Mouse (Mus musculus) mouse trophoblast stem cell (cell line): ENCODE results near the gene Flywch2.

Source experiments
- in situ Hi-C, 2 experiments: fragments of 300-500 bp; cut with MseI, MboI; formaldehyde crosslinking; loops; 2 replicates in 1 of 2; 3 replicates in 1 of 2; pipeline ENCODE4 v1.15.1; 2025

The Flywch2 gene

GRCm38 (mm10) chr17:23785561-23786471 lies at the start of gene Flywch2:
Flywch2 (minus strand) TSS chr17:23786081.
- in situ Hi-C loops = no loop called here

DNA sequence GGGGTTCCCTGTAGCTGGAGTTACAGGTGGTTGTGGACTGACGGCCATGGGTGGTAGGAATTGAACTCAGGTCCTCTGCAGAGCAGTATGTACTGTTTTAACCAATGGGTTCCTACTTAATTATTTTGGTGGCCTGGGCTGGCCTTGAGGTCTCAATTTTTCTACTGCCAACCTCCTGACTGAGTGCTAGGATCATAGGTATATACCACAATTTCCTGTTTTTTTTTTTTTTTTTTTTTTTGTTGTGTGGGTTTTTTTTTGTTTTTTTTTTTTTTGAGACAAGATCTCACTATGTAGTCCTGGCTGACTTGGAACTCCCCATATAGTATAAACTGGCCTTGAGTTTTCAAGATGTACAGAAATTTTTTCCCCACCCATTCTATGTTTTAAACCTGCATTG lies 45.3 kb upstream of the Flywch2 start:
- in situ Hi-C loops = no loop called here

DNA sequence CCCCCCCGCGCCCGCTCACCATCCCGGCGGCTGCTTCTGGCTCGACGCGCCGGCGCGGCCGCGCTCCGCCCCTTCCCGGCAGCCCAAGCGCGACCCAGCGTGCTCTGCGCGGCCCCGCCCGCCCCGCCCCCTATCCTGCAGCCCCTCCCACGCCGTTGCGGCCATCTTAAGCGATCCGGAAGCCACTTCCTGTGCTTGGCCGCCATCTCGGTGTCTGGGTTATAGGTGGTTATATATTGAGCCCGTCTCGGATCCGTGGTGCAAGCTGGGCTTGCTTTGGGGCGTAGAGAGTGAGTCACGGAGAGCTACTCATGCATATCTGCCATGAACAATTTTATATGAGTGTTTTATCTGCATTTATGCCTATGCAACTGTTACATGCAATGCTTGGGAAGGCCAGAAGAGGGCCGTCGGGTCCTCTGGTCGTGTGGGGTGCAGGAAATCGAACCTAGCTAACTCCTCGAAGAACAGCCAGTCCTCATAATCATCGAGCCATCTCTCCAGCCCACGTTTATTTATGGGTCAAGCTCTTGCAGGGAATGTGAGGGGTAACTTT lies 43.3 kb upstream of the Flywch2 start, which contains the start of gene Elob:
TSS of gene Elob (minus strand) at position 73 of the 556 bp plus-strand sequence.
- in situ Hi-C loops = no loop called here

DNA sequence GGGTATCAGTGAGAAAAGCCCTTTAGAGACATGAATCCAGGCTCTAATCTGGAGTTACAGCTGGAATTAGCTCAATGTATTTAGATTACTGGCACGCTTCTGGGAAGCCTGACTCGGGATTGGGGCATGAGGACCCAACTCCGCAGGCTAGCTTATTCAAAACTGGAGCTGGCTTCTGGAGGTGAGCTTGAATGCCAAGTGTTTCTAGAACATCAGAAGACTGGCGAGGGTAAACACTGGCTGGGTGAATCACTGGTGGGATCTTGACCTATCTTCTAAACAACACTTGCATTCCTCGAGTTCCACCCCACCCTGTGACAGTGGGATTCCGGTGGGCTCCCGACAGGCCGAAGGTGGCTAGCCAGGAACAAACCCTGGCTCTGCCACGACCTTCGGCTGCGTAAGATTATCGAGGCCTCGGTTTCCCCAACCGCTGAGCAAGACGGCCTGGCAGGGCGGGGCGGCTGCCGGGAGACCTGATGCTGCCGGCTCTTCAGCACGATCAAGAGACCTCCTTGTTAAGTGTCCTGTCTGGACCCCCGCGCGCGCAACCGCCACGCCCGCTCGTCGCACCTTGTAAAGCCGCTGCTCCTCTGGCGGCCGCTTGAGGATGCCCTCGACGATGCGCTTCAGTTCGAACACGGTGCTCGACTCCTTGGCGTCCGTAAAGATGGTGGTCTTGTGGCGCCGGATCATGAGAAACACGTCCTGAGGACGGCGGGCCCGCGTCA lies 42.6 kb upstream of the Flywch2 start:
- in situ Hi-C loops = no loop called here

DNA sequence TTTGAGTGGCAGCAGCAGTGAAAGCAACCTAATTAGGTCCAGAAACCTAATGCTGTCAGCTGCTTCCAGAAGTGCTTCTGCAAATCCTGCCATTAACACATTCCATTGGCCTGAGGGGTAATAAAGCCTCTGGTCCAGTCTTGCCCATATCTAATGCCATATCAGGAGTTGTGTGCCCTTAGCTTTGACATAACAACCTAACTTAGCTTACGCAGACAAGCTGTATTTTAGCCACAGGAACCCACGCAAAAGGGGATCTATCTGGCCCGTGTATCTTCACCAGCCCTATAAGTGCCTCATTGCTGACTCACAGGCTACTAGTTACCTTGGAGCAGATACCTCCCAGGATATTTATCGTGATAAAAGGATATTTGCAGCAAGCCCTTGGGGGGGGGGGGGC lies 39.7 kb upstream of the Flywch2 start:
- in situ Hi-C loops = no loop called here

DNA sequence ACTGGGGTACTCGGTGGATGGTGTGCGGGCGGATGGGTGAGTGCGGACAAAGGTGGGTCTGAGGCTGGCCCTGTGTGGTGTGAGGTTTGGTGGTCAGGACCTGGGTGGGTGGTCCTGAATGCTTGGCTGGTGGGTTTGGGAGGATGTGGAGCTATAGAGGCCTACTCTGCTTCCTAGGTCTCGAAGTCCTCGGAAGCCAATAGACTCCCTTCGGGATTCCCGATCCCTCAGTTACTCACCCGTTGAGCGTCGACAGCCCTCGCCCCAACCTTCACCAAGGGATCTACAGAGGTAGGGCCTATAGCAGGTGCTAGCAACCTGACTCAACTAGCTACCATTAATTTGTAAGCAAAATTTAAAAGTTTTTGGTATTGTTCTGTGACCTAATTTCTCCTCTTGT lies 37.7 kb upstream of the Flywch2 start:
- in situ Hi-C loops = no loop called here

- in situ Hi-C loops = no loop called here
These were observed 37.1 kb upstream of the Flywch2 start for GRCm38 (mm10) chr17:23823018-23823417.

GRCm38 (mm10) chr17:23822094-23822493 lies 36.2 kb upstream of the Flywch2 start:
- in situ Hi-C loops = no loop called here

GRCm38 (mm10) chr17:23820731-23821130 lies 34.9 kb upstream of the Flywch2 start:
- in situ Hi-C loops = no loop called here

- in situ Hi-C loops = no loop called here
These were observed 33.4 kb upstream of the Flywch2 start for GRCm38 (mm10) chr17:23819235-23819634.

GRCm38 (mm10) chr17:23818579-23818978 lies 32.7 kb upstream of the Flywch2 start:
- in situ Hi-C loops = no loop called here

DNA sequence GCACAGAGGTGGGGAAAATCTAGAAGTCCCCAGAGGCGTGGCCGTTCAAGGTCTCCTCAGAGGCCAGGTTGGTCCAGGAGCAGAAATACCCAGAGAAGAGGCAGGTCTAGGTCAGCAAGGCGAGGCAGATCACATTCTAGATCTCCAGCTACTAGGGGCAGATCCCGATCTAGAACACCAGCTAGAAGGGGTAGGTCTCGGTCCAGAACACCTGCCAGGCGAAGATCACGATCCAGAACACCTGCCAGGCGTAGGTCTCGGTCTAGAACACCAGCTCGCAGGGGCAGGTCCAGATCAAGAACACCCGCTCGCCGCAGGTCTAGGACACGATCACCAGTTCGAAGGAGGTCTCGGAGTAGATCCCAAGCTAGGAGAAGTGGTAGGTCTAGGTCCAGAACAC lies 29.8 kb upstream of the Flywch2 start:
- in situ Hi-C loops = no loop called here

DNA sequence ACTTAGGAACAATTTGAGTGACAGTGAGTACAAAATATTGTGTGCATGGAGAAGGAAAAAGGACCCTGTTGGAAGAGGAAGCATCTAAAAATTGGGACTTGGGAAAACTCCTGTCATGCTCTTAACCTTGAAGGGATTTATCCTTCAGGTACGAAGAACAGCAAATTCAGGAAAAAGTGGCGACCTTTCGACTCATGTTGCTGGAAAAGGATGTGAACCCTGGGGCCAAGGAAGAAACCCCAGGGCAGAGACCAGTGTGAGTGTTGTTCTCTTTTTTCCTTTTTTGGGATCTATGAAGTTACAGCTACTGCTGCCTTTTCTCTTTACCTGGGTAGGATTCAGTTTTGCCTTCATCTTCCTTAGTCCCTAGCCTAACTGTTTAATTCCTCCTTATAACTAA lies 22.0 kb upstream of the Flywch2 start:
- in situ Hi-C loops = no loop called here

- in situ Hi-C loops = no loop called here
These were observed 21.0 kb upstream of the Flywch2 start for GRCm38 (mm10) chr17:23806867-23807266.

- in situ Hi-C loops = no loop called here
These were observed 18.7 kb upstream of the Flywch2 start for GRCm38 (mm10) chr17:23804426-23805085.

GRCm38 (mm10) chr17:23803366-23804041 lies 17.6 kb upstream of the Flywch2 start:
- in situ Hi-C loops = no loop called here

DNA sequence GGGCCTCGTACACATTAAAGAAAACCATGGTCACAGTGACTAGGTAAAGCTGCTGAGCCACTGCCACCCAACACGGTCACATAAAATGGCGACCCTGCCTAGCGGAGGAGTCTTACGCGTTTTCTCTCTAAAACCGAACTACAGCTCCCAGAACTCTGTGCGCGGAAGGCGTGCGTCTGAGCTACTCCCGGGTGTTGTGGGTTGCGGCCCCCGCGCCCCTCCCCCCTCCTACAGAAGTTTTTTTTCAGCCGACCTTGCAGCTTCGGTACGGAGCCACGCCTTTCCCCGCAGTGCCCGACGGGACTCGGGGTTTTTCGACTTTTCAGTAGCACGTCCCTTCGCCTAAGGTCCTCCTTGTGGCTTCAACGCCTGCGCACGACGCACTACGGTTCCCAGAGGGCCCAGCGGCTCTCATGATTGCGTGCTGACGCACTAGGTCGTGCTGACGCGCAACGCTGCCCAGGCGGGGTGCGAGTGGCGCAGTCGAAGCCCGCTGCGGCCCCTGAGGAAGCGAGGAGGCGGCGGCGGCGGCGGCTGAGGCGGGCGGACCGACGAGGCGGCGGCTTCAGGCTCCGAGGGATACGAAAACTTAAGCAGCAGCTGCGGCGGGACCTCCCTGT lies 17.0 kb upstream of the Flywch2 start:
- in situ Hi-C loops = no loop called here

GRCm38 (mm10) chr17:23801627-23802026 lies 15.7 kb upstream of the Flywch2 start:
- in situ Hi-C loops = no loop called here

DNA sequence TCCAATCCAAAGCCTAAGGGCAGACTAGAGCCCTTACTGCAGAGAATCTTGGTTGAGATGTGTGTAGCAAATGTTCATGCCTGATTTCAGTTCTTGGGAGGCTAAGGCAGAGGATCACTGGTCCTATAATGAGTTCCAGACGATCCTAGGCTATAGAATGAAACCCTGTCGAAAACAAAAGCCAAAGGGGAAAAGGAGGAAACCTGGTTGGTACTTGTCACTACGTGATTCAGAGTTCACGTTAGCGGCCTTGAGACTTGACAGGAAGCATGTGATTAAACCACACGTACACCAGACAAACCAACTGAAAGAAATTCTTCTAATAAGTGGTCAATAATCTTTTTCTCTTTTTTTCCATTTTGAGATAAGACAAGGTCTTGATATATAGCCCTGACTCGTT lies 11.4 kb upstream of the Flywch2 start:
- in situ Hi-C loops = no loop called here

GRCm38 (mm10) chr17:23795323-23795722 lies 9.4 kb upstream of the Flywch2 start:
- in situ Hi-C loops = no loop called here

DNA sequence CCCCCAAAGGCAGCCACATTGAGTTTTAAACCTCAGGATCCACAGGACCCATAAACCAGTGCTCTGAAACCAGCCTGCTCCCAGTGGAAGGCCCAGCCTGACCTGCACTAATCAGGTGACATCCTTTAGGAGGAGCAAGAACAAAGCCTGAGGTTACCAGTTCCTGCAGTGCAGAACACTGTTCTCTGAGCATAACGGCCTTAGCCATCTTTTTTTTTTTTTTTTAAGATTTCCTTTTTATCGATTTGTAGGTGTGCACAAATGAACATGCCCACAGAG lies 5.1 kb upstream of the Flywch2 start:
- in situ Hi-C loops = no loop called here
